Mouse (Mus musculus) stomach, postnatal 0 days (tissue): Measurements from ENCODE around the gene Amhr2.

Experiments used
- CTCF ChIP-seq: IDR thresholded peaks from 2 replicates; pipeline ENCODE4 v1.5.1; 2016; ENCODE audit warnings: antibody characterized with exemption, low read depth, mild to moderate bottlenecking, moderate library complexity
- EP300 ChIP-seq: optimal IDR thresholded peaks from 2 replicates; pipeline ENCODE3; 2016; ENCODE audit warnings: antibody characterized with exemption

GRCm38 (mm10) chr15:102499370-102499769, 54.2 kb downstream of the Amhr2 start:
- no peak for TF ChIP-seq EP300
- no peak for TF ChIP-seq CTCF
